Mouse (Mus musculus) G1E-ER4 (cell line): ENCODE data around the gene Nufip1. TPM values are rescaled to one million over a fixed set of nuclear protein-coding genes. Genes with fewer than 3 reads are reported as not detected.
A peak's percentile ranks its signal among the peaks of the same experiment; 100 is the strongest.

Experiments used
- GATA1 ChIP-seq: IDR thresholded peaks from one replicate; pipeline ENCODE4 v1.8.0; 2012; ENCODE audit warnings: low read length, inconsistent platforms
- polyA plus RNA-seq: library from polyadenylated mRNA; stranded (reverse); fragments of >175 nt; gene quantifications from 2 replicates; pipeline ENCODE4 v1.2.3, GENCODE M21; 2012

Nufip1 gene
- polyA plus RNA-seq: 14.2 and 18.0 TPM in 2 replicates

- TF ChIP-seq GATA1: no peak
These were observed at the start of gene Nufip1, which contains the start of gene Gpalpp1 for GRCm38 (mm10) chr14:76110396-76111221. Nufip1 (plus strand) TSS chr14:76110891. Gpalpp1 (minus strand) TSS chr14:76110760.

- no peak for TF ChIP-seq GATA1
These were observed 43.5 kb upstream of the Nufip1 start for GRCm38 (mm10) chr14:76067237-76067636.

- no peak for TF ChIP-seq GATA1
These were observed 42.4 kb upstream of the Nufip1 start for GRCm38 (mm10) chr14:76068296-76068695.

- TF ChIP-seq GATA1: no peak
These were observed 41.4 kb upstream of the Nufip1 start for GRCm38 (mm10) chr14:76069296-76069695.

GRCm38 (mm10) chr14:76072626-76073025 is 38.1 kb upstream of the Nufip1 start:
- no peak for TF ChIP-seq GATA1

- no peak for TF ChIP-seq GATA1
These were observed 36.5 kb upstream of the Nufip1 start for GRCm38 (mm10) chr14:76074206-76074605.

GRCm38 (mm10) chr14:76075721-76076120 is 35.0 kb upstream of the Nufip1 start:
- TF ChIP-seq GATA1: no peak

GRCm38 (mm10) chr14:76076602-76077001 is 34.1 kb upstream of the Nufip1 start:
- no peak for TF ChIP-seq GATA1

- no peak for TF ChIP-seq GATA1
These were observed 33.6 kb upstream of the Nufip1 start for GRCm38 (mm10) chr14:76077088-76077491.

GRCm38 (mm10) chr14:76081451-76081850 is 29.2 kb upstream of the Nufip1 start:
- TF ChIP-seq GATA1: no peak

GRCm38 (mm10) chr14:76082086-76082636 is 28.5 kb upstream of the Nufip1 start:
- TF ChIP-seq GATA1: no peak

GRCm38 (mm10) chr14:76084188-76084587 is 26.5 kb upstream of the Nufip1 start:
- TF ChIP-seq GATA1: no peak

- no peak for TF ChIP-seq GATA1
These were observed 13.4 kb upstream of the Nufip1 start for GRCm38 (mm10) chr14:76097244-76097643.

- no peak for TF ChIP-seq GATA1
These were observed 12.9 kb upstream of the Nufip1 start for GRCm38 (mm10) chr14:76097815-76098214.

- no peak for TF ChIP-seq GATA1
These were observed 11.1 kb upstream of the Nufip1 start for GRCm38 (mm10) chr14:76099543-76099942.

GRCm38 (mm10) chr14:76115744-76116143 is 5.1 kb downstream of the Nufip1 start:
- no peak for TF ChIP-seq GATA1

GRCm38 (mm10) chr14:76118963-76119362 is 8.3 kb downstream of the Nufip1 start:
- peak; percentile 48 for TF ChIP-seq GATA1
